Mouse (Mus musculus) kidney, embryonic 14.5 days (tissue): ENCODE results near the gene Cyp2j12. TPM values are rescaled to one million over a fixed set of nuclear protein-coding genes. Genes with fewer than 3 reads are reported as not detected.

Experiments
- polyA plus RNA-seq: library from polyadenylated mRNA; unstranded; fragments of >200 nt; fragmentation: Nextera tagmentation; extraction: Ambion mirVana; gene quantifications from 2 replicates; pipeline ENCODE4 v1.2.1, GENCODE M21; 2014

Cyp2j12 gene
- polyA plus RNA-seq, 1 experiment from 2014 or later, result not detected

Other genes with a start within 250 kb of the Cyp2j12 start
- gene Hook1, start 173.9 kb downstream of the Cyp2j12 start, polyA plus RNA-seq, result 17.0 and 32.5 TPM in 2 replicates
- 1.1 TPM in 1 of 2 replicates, not detected in the other for gene Cyp2j13, start 63.6 kb downstream of the Cyp2j12 start, polyA plus RNA-seq
- not detected in 2 replicates for gene Cyp2j7, start 95.5 kb upstream of the Cyp2j12 start, polyA plus RNA-seq
- 0.74 and 0.83 TPM in 2 replicates for gene Cyp2j11, start 207.5 kb upstream of the Cyp2j12 start, polyA plus RNA-seq